Mouse (Mus musculus) bone marrow, adult 2 months (tissue): ENCODE results near the gene Ang4. TPM values are rescaled to one million over a fixed set of nuclear protein-coding genes. Genes with fewer than 3 reads are reported as not detected.

Source experiments
- H3K27ac ChIP-seq: fragments of 200-500 bp; 2 replicates; pipeline ENCODE4 v1.5.1; 2012; ENCODE audit warnings: low read depth, mild to moderate bottlenecking, control low read depth, inconsistent platforms, low read length; ENCODE audit not compliant: control insufficient read depth, poor library complexity, insufficient read depth
- H3K4me1 ChIP-seq: fragments of 200-500 bp; 2 replicates; pipeline ENCODE4 v1.6.1; 2011; ENCODE audit warnings: low read length; ENCODE audit not compliant: control insufficient read depth, insufficient read depth
- H3K4me3 ChIP-seq: fragments of 200-500 bp; replicated peaks from 2 replicates; pipeline ENCODE3; 2011; ENCODE audit warnings: mild to moderate bottlenecking, low read depth, low read length, control low read depth; ENCODE audit not compliant: control insufficient read depth
- CTCF ChIP-seq: fragments of 200-500 bp; IDR thresholded peaks from 2 replicates; pipeline ENCODE4 v1.5.1; 2011; ENCODE audit warnings: low read length, control low read depth; ENCODE audit not compliant: control insufficient read depth, insufficient read depth
- POLR2A ChIP-seq: fragments of 200-500 bp; IDR thresholded peaks from 2 replicates; pipeline ENCODE4 v1.6.1; 2011; ENCODE audit warnings: low read depth, mild to moderate bottlenecking, control low read depth, low read length, borderline replicate concordance; ENCODE audit not compliant: control insufficient read depth
- WGBS: fragments of 180-500 bp; shearing (Covaris S2); methylation state at CpG from one replicate; pipeline ENCODE4 v1.1.7; 2018; 5-methylcytosine and 5-hydroxymethylcytosine counted together
- polyA plus RNA-seq: library from polyadenylated mRNA; stranded (reverse); fragments of >200 nt; gene quantifications from 2 replicates; pipeline ENCODE4 v1.2.4, GENCODE M21; 2011; ENCODE audit warnings: low replicate concordance; ENCODE audit not compliant: missing spikeins, insufficient read depth, insufficient read length

Gene Ang4
- polyA plus RNA-seq, 1 experiment, result not detected

GRCm38 (mm10) chr14:51755944-51756343 lies 17.4 kb downstream of the Ang4 start:
- TF ChIP-seq POLR2A (no peak), CTCF (no peak)
- H3K27ac ChIP-seq, result no peak overlapping the region
- WGBS, result 63% methylated on average over 2 of the region's 2 CpGs
- no peaks in the 10 kb centered on the region for H3K4me1 ChIP-seq
- H3K4me3 ChIP-seq, result no peak overlapping the region

GRCm38 (mm10) chr14:51740347-51741170 lies 32.8 kb downstream of the Ang4 start:
- 3% methylated on average over 42 of the region's 42 CpGs for WGBS
- Histone ChIP-seq H3K4me3 (no peak overlapping the region), H3K4me1 (no peaks in the 10 kb centered on the region), H3K27ac (no peak overlapping the region)
- TF ChIP-seq CTCF, result no peak
- TF ChIP-seq POLR2A, result no peak

- WGBS, result 6% methylated on average over 24 of the region's 24 CpGs
- Histone ChIP-seq H3K4me1 (no peaks in the 10 kb centered on the region), H3K27ac (no peak overlapping the region), H3K4me3 (no peak overlapping the region)
- TF ChIP-seq POLR2A (no peak), CTCF (no peak)
Observed at GRCm38 (mm10) chr14:51739150-51739993, 34.0 kb downstream of the Ang4 start.

- H3K4me1 ChIP-seq, result no peaks in the 10 kb centered on the region
- no peak for TF ChIP-seq POLR2A
- no peak for TF ChIP-seq CTCF
- H3K4me3 ChIP-seq, result no peak overlapping the region
- H3K27ac ChIP-seq, result no peak overlapping the region
- 3% methylated on average over 29 of the region's 29 CpGs for WGBS
Observed at GRCm38 (mm10) chr14:51738411-51739149, 34.8 kb downstream of the Ang4 start.

GRCm38 (mm10) chr14:51737967-51738366 lies 35.4 kb downstream of the Ang4 start:
- Histone ChIP-seq H3K27ac (no peak overlapping the region), H3K4me1 (no peaks in the 10 kb centered on the region), H3K4me3 (no peak overlapping the region)
- WGBS, result 30% methylated on average over 12 of the region's 12 CpGs
- no peak for TF ChIP-seq CTCF
- TF ChIP-seq POLR2A, result no peak

- Histone ChIP-seq H3K27ac (no peak within 1 kb of the TSS), H3K4me3 (no peak within 1 kb of the TSS), H3K4me1 (no peaks in the 10 kb centered on the region)
- TF ChIP-seq CTCF (no peak), POLR2A (no peak)
- WGBS, result 43% methylated on average over 1 of the region's 1 CpGs
Observed at GRCm38 (mm10) chr14:51717083-51717482, 56.3 kb downstream of the Ang4 start, which contains the start of gene Gm5800. Gene Gm5800, minus strand, starts transcription at chr14:51717183.

Other genes with a start within 250 kb of the Ang4 start
- gene Gm5622, start 220.8 kb downstream of the Ang4 start, polyA plus RNA-seq, result not detected in 2 replicates
- gene Gm17175, start 199.5 kb downstream of the Ang4 start, polyA plus RNA-seq, result not detected in 2 replicates
- not detected in 2 replicates for gene Gm17174, start 181.5 kb downstream of the Ang4 start, polyA plus RNA-seq
- gene Gm17078, start 162.3 kb downstream of the Ang4 start, polyA plus RNA-seq, result not detected in 2 replicates
- gene Gm4181, start 137.9 kb downstream of the Ang4 start, polyA plus RNA-seq, result not detected in 2 replicates
- not detected in 2 replicates for gene Gm17079, start 78.1 kb downstream of the Ang4 start, polyA plus RNA-seq
- not detected in 2 replicates for gene Gm5800, start 56.4 kb downstream of the Ang4 start, polyA plus RNA-seq
- not detected in 2 replicates for gene AY358078, start 26.5 kb upstream of the Ang4 start, polyA plus RNA-seq
- gene Ear6, start 80.1 kb upstream of the Ang4 start, polyA plus RNA-seq, result 10.0 TPM in 1 of 2 replicates, not detected in the other
- gene Mettl17, start 111.3 kb upstream of the Ang4 start, polyA plus RNA-seq, result 20.8 and 25.1 TPM in 2 replicates
- gene Slc39a2, start 119.3 kb upstream of the Ang4 start, polyA plus RNA-seq, result 3.6 and 7.2 TPM in 2 replicates
- gene Ndrg2, start 140.6 kb upstream of the Ang4 start, polyA plus RNA-seq, result 13.5 and 24.9 TPM in 2 replicates
- gene Tppp2, start 144.8 kb upstream of the Ang4 start, polyA plus RNA-seq, result not detected in 2 replicates
- gene Rnase13, start 149.2 kb upstream of the Ang4 start, polyA plus RNA-seq, result not detected in 2 replicates
- gene Arhgef40, start 211.1 kb upstream of the Ang4 start, polyA plus RNA-seq, result 21.3 and 23.7 TPM in 2 replicates
- gene Tmem253, start 242.1 kb upstream of the Ang4 start, polyA plus RNA-seq, result not detected in 2 replicates
- gene Zfp219, start 247.1 kb upstream of the Ang4 start, polyA plus RNA-seq, result 16.1 and 25.9 TPM in 2 replicates